Mouse (Mus musculus) neural tube, embryonic 13.5 days (tissue): ENCODE results near the gene Xrcc3. TPM values are rescaled to one million over a fixed set of nuclear protein-coding genes. Genes with fewer than 3 reads are reported as not detected.

Experiments used
- ATAC-seq: fragments of 200-750 bp; cut with Nextera tagmentation; 2 replicates; pipeline ENCODE4 v1.8.0; 2017; ENCODE audit warnings: low read depth, mild to moderate bottlenecking, moderate TSS enrichment, moderate library complexity
- H3K27ac ChIP-seq: fragments of 300-500 bp; sonication (generic); replicated peaks from 2 replicates; pipeline ENCODE4 v1.5.1; 2015; ENCODE audit warnings: moderate library complexity, mild to moderate bottlenecking, inconsistent platforms
- H3K27me3 ChIP-seq: fragments of 300-500 bp; sonication (generic); 2 replicates; pipeline ENCODE4 v1.6.1; 2015; ENCODE audit warnings: mild to moderate bottlenecking, inconsistent platforms
- H3K36me3 ChIP-seq: fragments of 300-500 bp; sonication (generic); 2 replicates; pipeline ENCODE4 v1.6.1; 2015; ENCODE audit warnings: mild to moderate bottlenecking, inconsistent platforms
- H3K4me1 ChIP-seq: fragments of 300-500 bp; sonication (generic); replicated peaks from 2 replicates; pipeline ENCODE4 v1.6.1; 2015; ENCODE audit warnings: inconsistent platforms
- H3K4me2 ChIP-seq: fragments of 300-500 bp; sonication (generic); 2 replicates; pipeline ENCODE4 v1.6.1; 2015; ENCODE audit warnings: inconsistent platforms, mild to moderate bottlenecking, moderate library complexity
- H3K4me3 ChIP-seq: fragments of 300-500 bp; sonication (generic); 2 replicates; pipeline ENCODE4 v1.5.1; 2015; ENCODE audit warnings: mild to moderate bottlenecking, inconsistent platforms
- H3K9ac ChIP-seq: fragments of 300-500 bp; sonication (generic); 2 replicates; pipeline ENCODE4 v1.6.1; 2015; ENCODE audit warnings: moderate library complexity, mild to moderate bottlenecking, inconsistent platforms
- H3K9me3 ChIP-seq: fragments of 300-500 bp; sonication (generic); 2 replicates; pipeline ENCODE4 v1.6.1; 2016; ENCODE audit warnings: inconsistent platforms
- WGBS: fragments of 180-500 bp; shearing (Covaris S2); methylation state at CpG from one replicate; pipeline ENCODE4 v1.1.7; 2015; 5-methylcytosine and 5-hydroxymethylcytosine counted together
- polyA plus RNA-seq: library from polyadenylated mRNA; unstranded; fragments of >200 nt; fragmentation: Nextera tagmentation; extraction: Ambion mirVana; gene quantifications from 2 replicates; pipeline ENCODE4 v1.2.1, GENCODE M21; 2015

Xrcc3 gene
- 2.6 and 2.8 TPM in 2 replicates for polyA plus RNA-seq

GRCm38 (mm10) chr12:111813766-111814617 is at the start of gene Xrcc3, which contains the start of gene Zfyve21:
Gene Xrcc3, minus strand, starts transcription at chr12:111813873.
Gene Zfyve21, plus strand, starts transcription at chr12:111814170.
- under 1% methylated on average over 86 of the region's 87 CpGs for WGBS

DNA sequence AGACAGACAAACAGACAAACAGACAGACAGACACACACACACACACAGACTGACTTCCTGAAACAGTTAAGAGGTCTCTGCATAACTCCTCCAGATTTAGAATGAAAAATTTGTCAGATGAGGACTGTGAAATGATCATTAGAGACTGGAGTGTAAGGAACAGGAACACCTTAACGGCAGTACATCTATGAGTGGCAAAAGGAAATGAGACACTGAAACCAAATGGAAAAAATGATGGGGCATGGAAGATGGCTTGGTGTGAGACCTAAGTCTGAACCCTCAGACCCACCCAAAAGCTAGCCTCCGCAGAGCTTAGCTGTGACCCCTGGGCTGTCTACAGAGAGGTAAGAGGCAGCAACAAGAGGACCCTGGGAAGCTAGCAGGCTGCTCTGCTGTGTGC is 41.8 kb upstream of the Xrcc3 start:
- no peaks in the 10 kb centered on the region for H3K27me3 ChIP-seq
- ATAC-seq: no peak
- no peaks in the 10 kb centered on the region for H3K9me3 ChIP-seq
- H3K27ac ChIP-seq: no peak overlapping the region
- H3K4me2 ChIP-seq: no peak overlapping the region
- H3K9ac ChIP-seq: no peak overlapping the region
- H3K4me1 ChIP-seq: no peaks in the 10 kb centered on the region
- H3K4me3 ChIP-seq: no peak overlapping the region
- H3K36me3 ChIP-seq: peaks cover 23% of the 10 kb centered on the region; the same call in 1 of the 2 replicates
- WGBS: 94% methylated on average over 2 of the region's 2 CpGs

More at GRCm38 (mm10) chr12:111813766-111814617, at the start of gene Xrcc3, which contains the start of gene Zfyve21:
- peak within 1 kb of the TSS; percentile 85 for H3K27ac ChIP-seq
- H3K27me3 ChIP-seq: no peaks in the 10 kb centered on the region
- peak within 1 kb of the TSS; percentile 87 for H3K4me2 ChIP-seq
- H3K4me1 ChIP-seq: peaks cover 50% of the 10 kb centered on the region
- H3K9me3 ChIP-seq: no peaks in the 10 kb centered on the region
- peak within 1 kb of the TSS; percentile 81 for H3K9ac ChIP-seq
- peak within 1 kb of the TSS; percentile 78 for H3K4me3 ChIP-seq
- H3K36me3 ChIP-seq: 0 out of 2 replicates have a peak, but pooled peaks cover 3% of the 10 kb centered on the region
- ATAC-seq: peak; percentile 100

GRCm38 (mm10) chr12:111853546-111853945 is 39.9 kb upstream of the Xrcc3 start:
- ATAC-seq: no peak
- H3K4me2 ChIP-seq: no peak overlapping the region
- H3K27ac ChIP-seq: no peak overlapping the region
- H3K9me3 ChIP-seq: no peaks in the 10 kb centered on the region
- H3K4me1 ChIP-seq: no peaks in the 10 kb centered on the region
- no peaks in the 10 kb centered on the region for H3K27me3 ChIP-seq
- H3K9ac ChIP-seq: no peak overlapping the region
- H3K36me3 ChIP-seq: peaks cover 16% of the 10 kb centered on the region; the same call in 1 of the 2 replicates
- 71% methylated on average over 4 of the region's 4 CpGs for WGBS
- H3K4me3 ChIP-seq: no peak overlapping the region

DNA sequence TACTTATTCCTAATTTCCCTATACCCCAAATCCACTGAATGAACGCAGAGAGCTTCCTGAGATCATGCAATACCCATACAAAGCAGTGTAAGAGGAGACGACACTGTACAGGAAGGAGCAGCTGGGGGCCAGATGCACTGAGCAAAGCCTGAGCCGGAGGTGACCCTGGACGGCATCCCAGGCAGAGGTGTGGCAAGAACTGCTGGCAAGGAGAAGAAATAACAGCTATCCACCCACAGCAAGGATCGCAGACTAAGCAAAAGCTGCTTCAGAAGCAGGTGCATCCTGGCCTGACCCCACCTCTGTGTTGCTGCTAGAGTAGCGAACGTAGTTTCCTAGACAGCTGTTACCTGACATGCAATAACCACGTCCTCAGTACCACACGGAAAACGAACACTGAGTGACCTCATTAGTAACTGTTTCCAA is 39.4 kb upstream of the Xrcc3 start:
- Histone ChIP-seq H3K4me1 (no peaks in the 10 kb centered on the region), H3K4me3 (no peak overlapping the region), H3K27me3 (no peaks in the 10 kb centered on the region), H3K4me2 (no peak overlapping the region), H3K9me3 (no peaks in the 10 kb centered on the region), H3K9ac (no peak overlapping the region), H3K27ac (no peak overlapping the region), H3K36me3 (peaks cover 16% of the 10 kb centered on the region; the same call in 1 of the 2 replicates)
- ATAC-seq: no peak
- 64% methylated on average over 10 of the region's 10 CpGs for WGBS

- no peak overlapping the region for H3K4me3 ChIP-seq
- H3K9me3 ChIP-seq: no peaks in the 10 kb centered on the region
- WGBS: 78% methylated on average over 5 of the region's 5 CpGs
- no peaks in the 10 kb centered on the region for H3K27me3 ChIP-seq
- H3K4me1 ChIP-seq: no peaks in the 10 kb centered on the region
- ATAC-seq: no peak
- H3K27ac ChIP-seq: no peak overlapping the region
- peaks cover 7% of the 10 kb centered on the region; the same call in 1 of the 2 replicates for H3K36me3 ChIP-seq
- H3K4me2 ChIP-seq: no peak overlapping the region
- H3K9ac ChIP-seq: no peak overlapping the region
These were observed 38.1 kb upstream of the Xrcc3 start for GRCm38 (mm10) chr12:111851745-111852144.

DNA sequence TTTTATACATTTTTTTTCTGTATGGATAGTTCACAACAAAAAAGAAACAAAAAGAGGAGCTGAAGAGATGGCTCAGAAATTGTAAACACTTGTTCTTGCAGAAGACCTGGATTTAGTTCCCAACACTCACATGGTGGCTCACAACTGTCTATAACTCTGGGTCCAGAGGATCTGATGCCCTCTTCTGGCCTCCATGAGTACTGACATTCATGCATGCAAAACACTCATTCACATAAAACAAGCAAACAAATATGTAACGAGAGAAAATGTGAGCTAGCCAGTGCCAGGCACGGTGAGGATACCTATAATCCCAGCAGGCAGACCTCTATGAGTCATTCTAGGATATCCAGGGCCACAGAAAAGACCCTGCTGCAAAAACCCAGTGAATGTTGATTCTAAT is 37.6 kb upstream of the Xrcc3 start:
- WGBS: 59% methylated on average over 2 of the region's 2 CpGs
- H3K27me3 ChIP-seq: no peaks in the 10 kb centered on the region
- ATAC-seq: no peak
- H3K36me3 ChIP-seq: peaks cover 5% of the 10 kb centered on the region; the same call in 1 of the 2 replicates
- no peak overlapping the region for H3K4me2 ChIP-seq
- H3K4me1 ChIP-seq: no peaks in the 10 kb centered on the region
- H3K9ac ChIP-seq: no peak overlapping the region
- no peak overlapping the region for H3K27ac ChIP-seq
- H3K9me3 ChIP-seq: no peaks in the 10 kb centered on the region
- no peak overlapping the region for H3K4me3 ChIP-seq

DNA sequence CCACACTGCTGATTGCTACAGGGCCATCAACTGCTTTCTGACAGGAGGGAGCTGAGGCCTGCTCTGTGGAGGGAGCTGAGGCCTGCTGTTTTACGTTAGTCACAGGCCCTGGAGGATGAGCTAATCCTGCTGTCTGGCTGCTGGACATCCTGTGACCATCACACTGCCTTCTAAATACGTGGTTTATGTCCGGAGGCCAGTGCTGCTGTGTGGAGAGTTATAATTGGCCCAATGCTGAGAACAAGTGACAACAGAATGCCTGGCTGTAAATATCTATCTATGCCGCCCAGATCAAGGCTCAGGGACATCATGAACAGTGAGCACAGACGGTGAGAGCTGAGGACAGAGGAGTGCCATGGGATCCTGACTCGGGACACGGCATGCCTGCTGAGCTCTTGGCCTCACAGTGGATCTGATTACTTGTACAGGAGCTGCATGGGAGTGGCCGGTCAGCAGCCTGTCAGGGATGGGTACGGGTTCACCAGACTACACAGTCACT is 34.7 kb upstream of the Xrcc3 start:
- Histone ChIP-seq H3K9me3 (no peaks in the 10 kb centered on the region), H3K27me3 (no peaks in the 10 kb centered on the region), H3K4me3 (no peak overlapping the region), H3K4me2 (no peak overlapping the region), H3K4me1 (no peaks in the 10 kb centered on the region), H3K9ac (no peak overlapping the region), H3K36me3 (peaks cover 2% of the 10 kb centered on the region), H3K27ac (no peak overlapping the region)
- WGBS: 67% methylated on average over 9 of the region's 9 CpGs
- no peak for ATAC-seq

DNA sequence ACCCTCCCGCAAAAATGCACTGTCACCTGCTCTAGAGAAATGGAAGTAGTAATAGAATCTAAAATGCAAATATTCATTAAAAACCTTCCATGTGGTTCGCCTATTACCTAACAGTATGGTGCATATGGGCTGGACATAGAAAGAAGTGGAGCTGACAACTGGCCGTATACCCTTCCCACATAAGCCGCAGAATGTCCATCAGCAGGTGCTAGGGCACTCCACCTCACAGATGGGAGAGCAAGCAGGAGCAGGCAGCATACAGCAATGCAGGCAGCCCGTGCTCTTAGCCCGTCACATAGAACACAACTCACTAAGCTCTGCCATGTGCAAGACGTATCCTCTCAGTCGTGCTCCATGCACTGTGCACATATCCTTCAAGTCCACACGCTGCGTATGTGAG is 33.1 kb upstream of the Xrcc3 start:
- H3K4me1 ChIP-seq: no peaks in the 10 kb centered on the region
- H3K27ac ChIP-seq: no peak overlapping the region
- 88% methylated on average over 10 of the region's 10 CpGs for WGBS
- no peaks in the 10 kb centered on the region for H3K9me3 ChIP-seq
- H3K4me3 ChIP-seq: no peak overlapping the region
- no peak for ATAC-seq
- H3K36me3 ChIP-seq: peaks cover 12% of the 10 kb centered on the region
- H3K9ac ChIP-seq: no peak overlapping the region
- no peaks in the 10 kb centered on the region for H3K27me3 ChIP-seq
- H3K4me2 ChIP-seq: no peak overlapping the region

GRCm38 (mm10) chr12:111845953-111846352 is 32.3 kb upstream of the Xrcc3 start:
- Histone ChIP-seq H3K27ac (no peak overlapping the region), H3K4me2 (no peak overlapping the region), H3K4me1 (no peaks in the 10 kb centered on the region), H3K9me3 (no peaks in the 10 kb centered on the region), H3K4me3 (no peak overlapping the region), H3K27me3 (no peaks in the 10 kb centered on the region), H3K9ac (no peak overlapping the region), H3K36me3 (peaks cover 17% of the 10 kb centered on the region)
- WGBS: 88% methylated on average over 4 of the region's 4 CpGs
- ATAC-seq: no peak

DNA sequence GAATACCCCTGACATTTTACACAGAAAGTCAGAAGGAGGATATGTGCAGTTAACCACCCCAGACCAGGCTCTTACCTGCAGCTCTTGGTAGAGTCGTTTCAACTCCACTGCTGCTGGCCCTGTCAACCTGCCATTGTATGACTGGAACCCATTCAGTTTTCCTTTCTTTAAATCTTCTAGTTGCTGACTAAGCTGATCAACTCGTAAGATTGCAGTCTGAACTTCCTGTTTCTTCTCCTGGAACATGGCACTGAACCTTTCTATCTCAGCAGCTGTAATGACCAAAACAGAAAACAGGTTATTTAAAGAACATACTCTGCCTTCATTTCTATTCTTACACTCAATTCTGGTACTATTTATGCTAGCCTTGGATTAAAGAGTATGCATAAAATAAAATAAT is 29.8 kb upstream of the Xrcc3 start:
- H3K27ac ChIP-seq: no peak overlapping the region
- H3K9ac ChIP-seq: no peak overlapping the region
- no peaks in the 10 kb centered on the region for H3K9me3 ChIP-seq
- no peak overlapping the region for H3K4me3 ChIP-seq
- H3K4me1 ChIP-seq: no peaks in the 10 kb centered on the region
- peaks cover 42% of the 10 kb centered on the region for H3K36me3 ChIP-seq
- no peak overlapping the region for H3K4me2 ChIP-seq
- no peaks in the 10 kb centered on the region for H3K27me3 ChIP-seq
- ATAC-seq: no peak
- 60% methylated on average over 2 of the region's 2 CpGs for WGBS

GRCm38 (mm10) chr12:111842565-111843433 is 29.1 kb upstream of the Xrcc3 start:
- Histone ChIP-seq H3K27me3 (no peaks in the 10 kb centered on the region), H3K9ac (no peak overlapping the region), H3K27ac (no peak overlapping the region), H3K4me2 (no peak overlapping the region), H3K36me3 (peaks cover 49% of the 10 kb centered on the region), H3K9me3 (no peaks in the 10 kb centered on the region), H3K4me3 (no peak overlapping the region), H3K4me1 (no peaks in the 10 kb centered on the region)
- 81% methylated on average over 15 of the region's 15 CpGs for WGBS
- no peak for ATAC-seq

GRCm38 (mm10) chr12:111833457-111833856 is 19.8 kb upstream of the Xrcc3 start:
- WGBS: 92% methylated on average over 10 of the region's 10 CpGs
- Histone ChIP-seq H3K4me3 (no peak overlapping the region), H3K9me3 (no peaks in the 10 kb centered on the region), H3K36me3 (peaks cover 96% of the 10 kb centered on the region), H3K27ac (no peak overlapping the region), H3K9ac (no peak overlapping the region), H3K27me3 (no peaks in the 10 kb centered on the region), H3K4me2 (no peak overlapping the region), H3K4me1 (0 out of 2 replicates have a peak, but pooled peaks cover 4% of the 10 kb centered on the region)
- ATAC-seq: no peak
